Comparison of ENCODE assay signal across 8 mouse cellular contexts in the genomic region with DNA sequence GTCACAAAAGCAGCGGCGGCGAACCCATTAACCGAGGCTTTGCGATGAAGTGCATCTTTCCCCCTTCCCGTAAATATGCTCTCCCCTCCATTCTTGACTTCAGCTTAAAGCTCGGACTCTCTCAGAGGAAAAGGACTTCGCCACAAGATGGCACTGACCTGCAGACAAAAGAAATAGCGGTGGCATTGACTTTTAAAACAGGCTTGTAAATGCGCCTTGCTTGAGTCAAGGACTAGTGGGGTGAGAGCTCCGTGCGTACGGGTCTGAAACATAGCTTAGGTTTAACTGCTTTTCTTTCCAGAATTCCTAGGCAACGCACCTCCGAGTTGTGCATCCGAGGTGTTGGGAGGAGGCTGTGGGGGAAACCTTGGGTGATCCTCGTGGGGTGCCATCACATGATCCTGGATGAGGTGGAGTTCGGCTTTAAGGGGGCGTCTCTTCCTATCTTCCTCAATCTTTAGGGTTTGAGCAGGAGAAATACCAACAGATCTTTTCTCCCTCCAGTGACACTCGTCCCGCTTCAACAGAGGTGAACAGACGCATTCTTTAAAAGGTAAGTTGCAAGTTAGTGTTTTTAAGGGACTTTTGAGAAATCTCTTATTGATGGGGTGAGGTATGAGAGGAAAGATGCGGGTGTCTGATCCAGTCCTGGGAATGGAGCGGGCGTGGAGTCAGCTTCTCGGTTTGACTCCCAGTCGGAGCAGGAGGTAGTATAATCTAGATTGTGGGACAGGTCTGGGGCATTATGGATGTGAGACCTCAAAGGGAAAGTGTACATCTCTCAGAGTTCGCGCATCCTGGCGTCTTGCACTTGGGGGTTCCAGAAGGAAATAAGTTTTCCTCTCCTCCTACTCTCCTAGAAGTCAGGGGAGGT. TPM values are rescaled to one million over a fixed set of nuclear protein-coding genes. Genes with fewer than 3 reads are reported as not detected.
DNase-seq lines count a peak whose midpoint lies in the region; ATAC-seq and TF ChIP-seq lines count a peak whose summit lies in the region.

TSS of gene Npy1r (plus strand) at position 223 of the 874 bp plus-strand sequence.

- H3K27me3 ChIP-seq in kidney, adult 2 months (replicated peaks; ENCODE audit: control insufficient read depth, insufficient read depth, low read length): no peaks in the 10 kb centered on the region; the same call in 1 of the 2 replicates
- H3K27me3 ChIP-seq in midbrain, embryonic 15.5 days (replicated peaks): peaks cover 7% of the 10 kb centered on the region; the same call in 1 of the 2 replicates

- H3K4me1 ChIP-seq in kidney, adult 2 months (ENCODE audit: control insufficient read depth, insufficient read depth, low read length): no peaks in the 10 kb centered on the region
- H3K4me1 ChIP-seq in midbrain, embryonic 15.5 days: peaks cover 13% of the 10 kb centered on the region

- H3K27ac ChIP-seq in kidney, adult 2 months (ENCODE audit: insufficient read depth, low read depth, low read length): no peak within 1 kb of the TSS
- H3K27ac ChIP-seq in midbrain, embryonic 15.5 days: no peak within 1 kb of the TSS; the same call in 1 of the 2 replicates

- H3K36me3 ChIP-seq in kidney, adult 2 months (ENCODE audit: control insufficient read depth, insufficient read depth, low read length): no peaks in the 10 kb centered on the region
- no peaks in the 10 kb centered on the region for H3K36me3 ChIP-seq in midbrain, embryonic 15.5 days (replicated peaks)

- TF ChIP-seq CTCF in kidney, adult 2 months (conservative IDR thresholded peaks at IDR 0.05; ENCODE audit: insufficient read depth, insufficient read length, low read depth, low read length): peak; percentile 45; the same call in 1 of the 2 replicates

- intact Hi-C loops in left cerebral cortex, postnatal 4 days (cut with DNase I): loop anchor here (5.0 kb wide), 2 partner anchors 630 to 700 kb away; no protein-coding TSS in a partner anchor

- H3K4me2 ChIP-seq in midbrain, embryonic 15.5 days: peak within 1 kb of the TSS; percentile 83

- H3K9ac ChIP-seq in midbrain, embryonic 15.5 days: peak within 1 kb of the TSS; percentile 38

- TF ChIP-seq POLR2A in kidney, adult 2 months (IDR thresholded peaks at IDR 0.05; ENCODE audit: low read depth, low read length): no peak

- peak; percentile 33 for DNase-seq in WW6 (ENCODE audit: low read depth, low spot score)
- DNase-seq in embryo, embryonic 10.5 days (ENCODE audit: low spot score): peak; percentile 83
- peak; percentile 35 for DNase-seq in heart, adult 8-10 months (ENCODE audit: low spot score)
- peak; percentile 58 for DNase-seq in kidney, adult 2 months
- peak; percentile 44 for DNase-seq in left cerebral cortex, postnatal 4 days
- peak; percentile 50 for DNase-seq in testis, postnatal 10 days (ENCODE audit: low spot score)
- no peak for DNase-seq in thymus, postnatal 36 days

- peak within 1 kb of the TSS; percentile 46 for H3K4me3 ChIP-seq in kidney, adult 2 months (ENCODE audit: insufficient read depth, low read depth, low read length)
- H3K4me3 ChIP-seq in midbrain, embryonic 15.5 days: peak within 1 kb of the TSS; percentile 47

- peak; percentile 85 for ATAC-seq in midbrain, embryonic 15.5 days (replicated peaks)

- no peaks in the 10 kb centered on the region for H3K9me3 ChIP-seq in midbrain, embryonic 15.5 days

- 2% methylated on average over 30 of the region's 30 CpGs for WGBS in kidney, adult 2 months
- WGBS in midbrain, embryonic 15.5 days: under 1% methylated on average over 30 of the region's 30 CpGs

RNA-seq across cellular contexts. Expression of gene Npy1r, which starts in this region (rescaled TPM):
- total RNA-seq in heart, adult 8-10 months (2022): 1 to 10 TPM; 1.8 to 2.6 (median 2.0) TPM
- 5.6 and 7.0 TPM in 2 replicates for polyA plus RNA-seq in kidney, adult 2 months (2012; rRNA removed)
- total RNA-seq in left cerebral cortex, postnatal 4 days (2021): 10 to 100 TPM; 32.1 to 33.6 TPM
- 5.4 and 6.6 TPM in 2 replicates for polyA plus RNA-seq in midbrain, embryonic 15.5 days (2015; fragmentation: Nextera tagmentation; extraction: Ambion mirVana)

Comparison
In these comparisons a context has a peak if more than half of its experiments do, and no peak if none do; other contexts are left out.
1. RNA of gene Npy1r (total RNA-seq): 32.1 to 33.6 TPM in left cerebral cortex, postnatal 4 days; 1.8 to 2.6 TPM in heart, adult 8-10 months; every median in the first group is over 4 times any median in the second.
2. DNase-seq: peak in WW6 (single experiment), embryo, embryonic 10.5 days (single experiment), heart, adult 8-10 months (single experiment), kidney, adult 2 months (single experiment), left cerebral cortex, postnatal 4 days (single experiment) and testis, postnatal 10 days (single experiment); none in thymus, postnatal 36 days (0 of 2).